Mouse (Mus musculus) kidney, adult 9 months (tissue): ENCODE results near the gene Clmp.

Experiments used
- DNase-seq: peaks from one replicate; pipeline ENCODE4 v3.0.0; 2022

Gene Clmp

DNA sequence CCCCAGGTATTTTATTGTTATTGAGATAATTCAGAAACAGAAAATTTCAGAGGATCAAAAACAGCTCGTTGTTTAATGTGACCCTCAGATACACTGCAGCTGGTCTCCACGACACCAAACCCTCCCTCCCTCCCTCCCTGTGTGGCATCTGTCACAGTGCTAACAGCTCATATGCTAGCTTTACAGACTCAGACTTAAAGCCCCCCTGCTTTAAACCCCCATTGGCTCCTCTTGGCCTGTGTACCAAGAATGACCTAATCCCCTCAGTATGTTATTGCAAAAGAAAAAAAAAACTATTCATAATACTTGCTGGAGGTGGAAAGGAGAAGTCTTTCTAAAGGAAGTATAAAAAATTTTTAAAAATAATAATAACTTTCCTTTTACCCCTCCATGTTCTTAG lies 46.5 kb downstream of the Clmp start:
- no peak for DNase-seq

DNA sequence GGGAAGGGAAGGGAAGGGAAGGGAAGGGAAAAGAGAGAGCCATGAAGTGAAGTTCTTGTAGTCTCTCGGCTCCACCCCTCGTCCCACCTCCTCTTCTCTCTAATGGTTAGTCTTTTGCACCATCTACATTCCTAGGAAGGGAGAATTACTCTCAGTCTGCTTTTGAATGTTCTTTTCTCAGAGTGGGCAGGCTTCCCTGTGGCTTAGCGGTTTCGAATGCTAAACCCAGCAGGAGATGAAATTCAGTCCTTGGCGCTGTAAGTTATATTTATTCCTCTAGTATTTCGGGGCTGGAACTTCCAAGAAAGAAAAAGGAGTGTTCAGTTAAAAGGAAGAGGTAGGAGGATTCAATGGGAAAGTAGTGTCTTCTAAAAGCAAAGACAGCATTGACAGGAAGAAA lies 51.4 kb downstream of the Clmp start:
- no peak for DNase-seq

DNA sequence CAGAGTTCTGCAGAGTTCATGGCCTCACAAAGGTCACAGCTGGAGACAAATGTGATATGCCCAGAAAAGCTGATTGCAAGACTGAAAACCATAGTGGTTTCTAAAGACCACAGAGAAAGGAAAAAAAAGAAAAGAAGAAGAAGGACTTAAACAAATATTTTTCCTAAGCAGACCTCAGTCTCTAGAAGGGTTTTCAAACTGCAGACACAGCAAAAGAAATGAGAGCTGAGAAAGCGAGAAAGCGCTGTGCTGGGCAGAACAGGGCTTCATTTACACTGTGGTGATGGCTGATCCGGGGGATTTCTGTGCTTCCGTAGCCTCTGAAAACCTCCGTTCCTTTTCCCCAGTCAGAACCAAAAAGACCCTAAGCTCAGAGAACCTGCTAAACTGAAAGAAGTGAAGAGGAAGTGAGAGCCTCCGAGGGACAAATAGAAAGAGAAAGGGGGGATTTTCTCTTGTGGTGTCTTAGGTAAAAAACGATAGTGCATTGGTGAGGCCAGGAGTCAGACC lies 57.8 kb downstream of the Clmp start:
- DNase-seq, result no peak

DNA sequence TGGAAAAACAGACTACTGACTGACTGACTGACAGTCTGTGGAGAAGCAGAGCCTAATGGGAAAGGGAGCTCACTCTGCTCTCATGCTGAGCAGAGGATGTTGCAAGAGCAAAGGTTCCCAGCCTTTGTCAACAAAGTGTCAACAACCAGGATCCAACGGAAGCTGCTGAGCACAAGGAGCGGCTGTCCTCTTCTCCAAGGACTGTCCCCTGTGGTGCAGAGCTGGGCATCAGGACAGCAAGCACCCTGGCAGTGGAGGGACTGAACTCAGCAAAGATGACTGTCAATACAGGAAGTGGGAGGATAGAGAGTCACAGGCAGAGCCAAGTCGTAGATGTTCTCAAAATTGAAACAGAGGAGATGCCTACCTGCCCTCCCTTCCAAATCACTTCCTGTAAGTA lies 58.5 kb downstream of the Clmp start:
- DNase-seq, result no peak

DNA sequence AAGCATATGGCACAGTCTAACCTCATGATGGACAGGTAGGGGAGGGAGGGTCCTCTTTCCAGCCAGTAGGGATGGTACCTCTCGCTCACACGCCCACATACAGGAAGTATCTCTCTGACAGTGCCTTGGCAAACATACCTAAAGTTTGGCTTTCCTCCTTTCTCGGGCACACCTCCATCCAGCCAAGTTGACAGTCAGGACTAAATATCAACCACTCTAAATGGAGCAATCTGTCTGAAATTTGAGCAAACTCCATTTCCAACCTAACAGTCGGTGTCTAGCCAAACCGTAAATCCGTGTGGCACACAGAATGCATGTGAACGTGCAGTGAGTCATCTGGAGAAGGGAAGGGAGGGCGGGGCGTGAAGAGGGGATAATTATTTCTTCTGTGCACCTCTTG lies 61.0 kb downstream of the Clmp start:
- DNase-seq, result no peak

DNA sequence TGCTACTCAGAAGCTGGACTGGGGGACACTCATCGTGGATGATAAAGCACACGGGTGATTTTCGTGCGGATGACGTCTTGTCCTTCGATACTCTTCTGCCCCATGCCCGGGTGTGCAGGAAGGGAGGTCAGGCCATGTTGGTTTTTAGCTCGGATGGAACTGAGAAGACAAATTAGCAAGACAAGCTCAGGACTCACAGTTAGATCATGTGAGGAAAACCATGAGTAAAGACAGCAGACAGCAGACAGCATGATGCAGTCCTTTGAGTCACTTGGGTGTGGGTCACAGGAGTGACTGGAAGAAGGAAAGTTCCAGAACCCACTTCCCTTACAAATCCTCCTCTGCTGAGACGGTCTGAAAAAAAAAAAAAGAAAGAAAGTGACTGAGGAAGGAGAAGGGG lies 61.5 kb downstream of the Clmp start:
- no peak for DNase-seq

DNA sequence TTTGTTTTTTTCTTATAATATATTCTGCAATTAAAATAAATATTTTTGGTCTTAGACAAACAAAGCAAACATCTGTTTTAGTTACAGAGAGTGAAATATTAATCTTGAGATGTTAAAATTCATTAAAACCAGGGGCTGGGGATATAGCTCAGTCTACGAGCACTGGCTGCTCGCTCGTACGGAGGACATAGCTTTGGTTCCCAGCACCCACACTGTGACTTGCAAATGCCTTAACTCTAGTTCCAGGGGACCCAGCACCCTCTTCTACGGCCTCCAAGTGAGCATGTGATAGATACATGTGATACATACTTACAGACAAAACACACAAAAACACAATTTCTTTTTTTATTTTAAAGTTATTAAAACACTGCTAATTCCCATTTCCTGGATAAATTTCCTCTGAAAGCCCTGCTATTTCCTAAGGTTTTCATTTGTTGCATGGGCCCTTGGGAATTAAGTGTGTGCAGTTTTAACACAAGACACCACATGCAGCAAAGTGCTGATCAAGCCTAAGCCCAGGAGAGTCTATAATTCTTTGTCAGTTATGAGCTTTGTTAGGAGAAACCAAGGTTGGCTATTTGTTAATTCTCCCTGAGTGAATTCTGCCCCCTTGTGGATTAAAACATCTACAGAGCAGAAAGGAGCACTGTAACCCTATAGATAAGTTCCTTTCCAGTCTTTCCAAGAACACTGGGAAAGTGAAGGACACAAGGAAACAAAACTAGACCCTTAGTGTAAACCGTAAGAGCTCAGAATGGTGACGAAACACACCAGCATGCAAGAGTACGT lies 64.3 kb downstream of the Clmp start:
- DNase-seq, result peak; percentile 81

DNA sequence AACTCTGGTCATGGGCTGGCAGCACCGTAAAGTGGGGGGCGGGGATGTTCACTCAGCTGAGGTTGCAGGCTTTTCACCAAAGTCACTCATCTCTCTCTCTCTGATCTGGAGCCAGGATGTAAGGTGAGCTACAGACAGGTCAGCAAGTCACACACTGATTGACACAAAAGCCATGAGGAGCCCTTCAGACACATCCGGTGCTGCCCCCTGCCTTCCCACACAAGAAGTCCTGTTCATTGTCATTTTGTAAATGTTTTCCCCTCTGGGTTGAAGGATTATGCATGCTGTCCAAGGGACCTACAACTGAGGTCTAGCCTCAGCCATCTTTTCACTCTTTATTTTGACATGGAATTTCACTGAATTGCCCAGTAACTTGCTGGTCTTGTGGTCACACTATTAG lies 66.0 kb downstream of the Clmp start:
- no peak for DNase-seq

DNA sequence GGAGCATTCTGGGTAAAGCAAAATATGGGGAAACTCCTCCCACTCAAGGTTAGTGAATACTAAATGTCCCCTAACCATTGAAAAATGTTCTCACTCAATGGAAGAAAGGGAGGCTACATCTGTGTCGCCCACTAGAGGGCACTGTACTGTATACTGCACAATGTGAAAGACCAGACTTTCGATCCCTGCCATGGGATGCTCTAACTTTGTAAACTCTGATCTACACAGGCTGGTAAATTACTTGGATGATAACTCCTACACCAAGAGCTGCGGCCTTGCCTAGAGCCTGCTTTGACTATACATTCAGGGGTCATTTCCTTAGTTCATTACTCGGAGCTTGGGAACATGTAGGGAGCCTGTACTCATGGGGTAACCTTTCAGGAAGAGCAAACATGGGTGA lies 70.6 kb downstream of the Clmp start:
- peak; percentile 79 for DNase-seq

DNA sequence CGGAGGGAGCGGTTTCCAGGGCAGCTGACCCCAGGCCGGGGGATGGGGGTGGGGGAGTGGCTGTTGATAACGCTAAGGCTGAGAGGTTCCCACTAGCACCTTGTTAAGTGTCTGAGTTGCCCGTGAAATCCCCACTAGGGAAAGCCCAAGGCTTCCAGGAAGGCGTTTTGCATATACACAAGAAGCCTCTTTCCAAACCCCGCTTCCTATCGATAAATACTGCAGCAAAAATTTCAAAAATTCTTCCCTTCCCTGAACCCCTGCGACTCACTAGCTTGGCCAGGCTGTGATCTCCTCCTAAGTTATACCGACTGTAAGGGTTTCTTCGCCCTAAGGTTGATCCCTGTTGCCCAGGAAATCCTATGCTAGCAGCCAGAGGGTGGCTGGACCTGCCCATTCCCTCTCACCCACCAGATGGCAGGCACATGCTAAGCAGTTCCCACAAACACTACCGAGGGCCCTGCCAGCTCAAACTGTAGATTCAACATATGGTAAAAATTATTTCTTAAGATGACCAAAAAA lies 71.4 kb downstream of the Clmp start:
- DNase-seq, result peak; percentile 78

DNA sequence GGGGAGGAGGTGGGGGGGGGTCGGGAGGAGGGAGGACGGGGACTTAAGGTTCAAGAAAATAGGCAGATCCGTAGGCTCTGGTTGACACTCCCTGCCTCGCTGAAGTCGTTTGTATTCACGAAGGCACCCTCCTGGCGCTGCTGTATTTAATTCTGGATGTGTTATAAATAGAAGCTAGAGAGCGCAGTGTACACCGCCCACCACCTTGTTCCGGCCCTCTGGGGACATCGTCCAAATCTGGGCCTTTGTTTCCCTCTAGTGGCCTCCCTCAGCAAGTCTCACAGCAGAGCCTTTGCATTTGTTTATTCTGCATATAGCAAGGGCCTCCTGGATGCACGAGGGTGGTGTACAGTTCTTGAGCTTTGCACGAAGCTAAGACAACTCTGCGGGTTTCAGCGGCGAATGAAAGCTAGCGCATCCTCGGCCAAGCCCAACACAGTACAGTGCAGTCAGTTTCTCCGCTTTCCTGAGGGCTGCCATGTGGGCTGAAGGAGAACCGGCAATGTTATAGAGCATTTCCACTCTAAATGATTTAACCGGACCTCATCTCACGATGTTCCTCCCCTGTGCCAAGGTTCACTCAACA lies 72.0 kb downstream of the Clmp start:
- peak; percentile 82 for DNase-seq

DNA sequence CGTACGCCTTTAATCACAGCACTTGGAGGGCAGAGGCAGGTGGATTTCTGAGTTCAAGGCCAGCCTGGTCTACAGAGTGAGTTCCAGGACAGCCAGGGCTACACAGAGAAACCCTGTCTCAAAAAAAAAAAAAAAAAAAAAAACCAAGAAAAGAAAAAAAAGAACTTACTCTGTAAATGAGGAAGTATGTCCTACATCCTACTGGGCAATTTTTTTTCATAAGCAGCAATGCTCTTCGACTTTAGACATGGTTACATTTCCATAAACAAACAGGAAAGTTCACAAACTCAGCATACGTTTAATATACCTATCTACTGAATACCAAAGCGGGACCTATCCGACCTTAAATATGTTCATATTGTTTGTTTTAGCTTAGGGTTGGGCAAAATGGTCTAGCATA lies 76.6 kb downstream of the Clmp start:
- DNase-seq, result no peak

DNA sequence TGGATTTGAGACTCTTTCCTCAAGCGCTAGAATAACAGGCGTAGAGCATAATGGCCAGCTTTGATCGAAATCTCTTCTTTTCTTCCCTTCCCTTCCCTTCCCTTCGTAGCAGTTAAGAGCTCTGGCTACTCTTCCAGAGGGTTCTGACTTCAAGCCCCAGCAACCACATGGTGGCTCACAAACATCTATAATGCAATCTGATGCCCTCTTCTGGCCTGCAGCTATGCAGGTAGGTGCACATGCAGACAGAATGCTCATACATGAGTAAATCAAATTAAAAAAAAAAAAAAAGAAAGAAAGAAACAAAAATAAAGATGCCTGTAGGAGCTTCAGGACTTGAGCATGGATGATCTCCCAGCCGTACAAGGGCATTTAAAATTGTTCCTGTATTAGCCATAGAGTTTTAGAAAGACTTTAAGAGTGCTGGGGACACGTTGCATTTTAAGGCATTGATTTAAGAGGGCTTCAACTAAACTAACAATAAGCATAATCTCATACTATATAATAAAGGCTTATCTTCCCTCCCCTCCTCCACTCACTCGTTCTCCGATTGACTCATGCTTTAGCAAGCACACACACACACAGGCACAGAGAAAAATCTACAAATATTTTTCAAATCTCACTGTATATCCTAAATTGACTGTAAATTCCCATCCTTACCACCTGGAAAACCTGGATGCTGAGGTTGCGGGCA lies 79.3 kb downstream of the Clmp start:
- no peak for DNase-seq

DNA sequence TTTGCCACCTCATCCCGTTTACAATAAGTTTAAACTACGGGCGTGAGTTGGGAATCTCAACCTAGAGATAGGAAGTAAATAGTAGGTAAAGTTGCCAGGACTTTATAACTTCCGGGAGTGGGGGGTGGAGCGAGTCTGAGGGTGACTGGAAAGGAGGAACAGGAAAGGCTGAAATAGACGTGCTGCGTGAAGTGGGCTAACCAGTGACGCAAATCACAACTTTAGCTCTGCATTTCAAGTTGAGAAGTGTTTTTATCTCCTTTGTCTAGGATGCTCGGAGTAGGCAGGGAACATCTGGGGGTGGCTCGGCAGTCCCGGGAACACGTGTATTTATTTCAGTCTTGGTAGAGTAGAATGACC lies 79.8 kb downstream of the Clmp start:
- DNase-seq, result no peak

DNA sequence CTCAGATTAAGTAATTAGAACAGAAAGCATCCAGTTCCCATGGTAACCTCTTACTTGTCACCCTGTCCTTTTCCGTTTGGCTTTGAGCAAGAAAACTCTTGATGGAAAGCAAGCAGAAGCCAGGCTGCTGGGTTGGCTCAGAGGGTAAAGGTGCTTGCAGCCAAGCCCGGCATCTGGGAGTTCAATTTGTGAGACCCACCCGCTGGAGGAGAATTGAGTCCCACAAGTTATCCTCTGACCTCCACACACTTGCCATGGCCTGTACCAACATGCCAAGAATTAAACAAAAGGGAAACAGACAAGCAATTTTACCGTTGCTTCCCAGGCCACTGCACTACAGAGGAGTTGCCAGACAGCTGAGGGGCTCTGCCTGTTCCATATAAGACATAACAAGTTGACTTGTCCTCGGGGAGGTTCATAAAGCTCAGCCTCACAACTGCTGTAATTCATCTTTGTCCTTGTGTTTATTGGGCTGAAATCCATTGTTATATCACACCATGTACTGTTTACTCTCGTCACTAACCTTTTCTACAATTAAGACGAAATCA lies 80.4 kb downstream of the Clmp start:
- DNase-seq, result no peak

DNA sequence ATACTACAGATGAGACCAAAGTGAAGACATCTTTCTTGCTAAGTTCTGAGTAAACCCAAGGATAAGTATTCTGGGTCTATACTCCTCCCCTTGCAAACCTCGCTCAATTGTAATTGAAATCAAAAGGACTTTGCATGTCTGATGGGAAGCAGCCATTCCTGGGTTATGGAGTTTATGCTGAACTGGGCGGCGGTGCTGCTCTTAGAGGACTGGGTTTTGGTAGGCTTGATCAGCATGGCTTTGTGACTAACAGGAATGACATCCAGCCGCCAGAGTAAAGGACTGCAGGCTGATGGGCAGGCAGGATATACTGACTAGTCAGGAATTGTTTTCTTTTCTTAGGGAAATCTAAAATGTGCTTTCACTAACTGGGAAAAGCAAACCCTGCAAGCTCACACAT lies 82.2 kb downstream of the Clmp start:
- no peak for DNase-seq

DNA sequence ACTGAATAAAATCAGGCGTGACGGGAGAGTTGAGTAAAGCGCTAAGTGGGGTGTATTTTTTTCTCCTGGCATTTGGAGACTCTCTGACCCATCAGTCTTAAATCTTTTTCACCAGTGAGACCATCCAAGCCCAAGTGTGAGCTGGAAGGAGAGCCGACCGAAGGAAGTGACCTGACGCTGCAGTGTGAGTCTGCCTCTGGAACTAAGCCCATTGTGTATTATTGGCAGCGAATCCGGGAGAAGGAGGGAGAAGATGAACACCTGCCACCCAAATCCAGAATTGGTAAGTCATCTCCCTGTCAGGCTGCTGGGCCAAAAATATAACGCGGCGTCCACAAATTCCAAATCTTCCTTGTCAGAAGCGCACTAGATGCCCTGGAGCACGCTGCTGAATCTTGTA lies 86.5 kb downstream of the Clmp start:
- DNase-seq, result peak; percentile 41

DNA sequence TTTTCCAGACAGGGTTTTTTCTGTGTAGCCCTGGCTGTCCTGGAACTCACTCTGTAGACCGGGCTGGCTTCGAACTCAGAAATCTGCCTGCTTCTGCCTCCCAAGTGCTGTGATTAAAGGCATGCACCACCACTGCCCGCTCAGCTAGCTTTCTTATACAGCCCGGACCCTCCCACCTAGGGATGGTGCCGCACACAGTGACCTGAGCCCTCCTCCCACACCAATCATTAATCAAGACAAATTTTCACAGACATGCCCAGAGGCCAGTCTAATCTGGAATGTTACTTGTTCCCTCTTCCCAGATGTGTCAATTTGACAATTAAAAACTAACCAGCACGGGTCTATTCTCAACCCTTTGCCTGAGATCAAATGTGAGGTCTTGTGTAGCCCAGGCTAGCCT lies 87.4 kb downstream of the Clmp start:
- peak; percentile 59 for DNase-seq

DNA sequence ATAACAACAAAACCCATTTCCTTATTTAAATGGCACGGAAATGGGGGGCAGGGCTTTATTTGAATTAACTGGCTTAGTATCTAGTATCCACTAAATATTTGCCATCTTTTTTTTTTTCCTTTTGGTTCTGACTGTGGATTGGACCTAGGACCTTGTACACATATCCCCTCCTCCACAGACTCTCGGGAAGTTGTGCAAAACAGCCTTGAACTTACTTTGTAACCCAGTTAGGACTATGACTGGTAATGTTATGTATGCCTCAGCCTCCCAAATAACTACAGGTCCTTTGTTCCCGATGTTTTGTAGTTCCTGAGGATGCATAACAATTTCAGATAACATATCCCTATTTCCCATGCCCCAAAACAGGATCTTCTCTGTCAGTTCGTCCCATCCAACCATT lies 88.1 kb downstream of the Clmp start:
- no peak for DNase-seq

DNA sequence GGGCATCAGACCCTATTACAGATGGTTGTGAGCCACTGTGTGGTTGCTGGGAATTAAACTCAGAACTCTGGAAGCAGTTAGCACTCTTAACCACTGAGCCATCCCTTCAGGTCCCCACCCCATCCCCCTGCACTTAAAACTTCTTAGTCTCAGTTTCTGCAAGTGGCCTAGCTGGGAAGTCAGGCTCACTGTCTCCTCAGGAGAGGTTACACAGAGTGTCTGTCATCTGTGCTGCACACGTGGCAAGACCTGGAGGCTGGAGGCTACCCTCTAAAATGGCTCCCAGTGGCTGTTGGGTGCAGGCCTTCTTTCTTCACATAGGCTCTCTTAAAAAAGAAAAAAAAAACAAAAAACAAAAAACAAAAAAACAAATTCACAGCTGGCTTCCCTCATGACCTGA lies 90.3 kb downstream of the Clmp start:
- DNase-seq, result no peak

DNA sequence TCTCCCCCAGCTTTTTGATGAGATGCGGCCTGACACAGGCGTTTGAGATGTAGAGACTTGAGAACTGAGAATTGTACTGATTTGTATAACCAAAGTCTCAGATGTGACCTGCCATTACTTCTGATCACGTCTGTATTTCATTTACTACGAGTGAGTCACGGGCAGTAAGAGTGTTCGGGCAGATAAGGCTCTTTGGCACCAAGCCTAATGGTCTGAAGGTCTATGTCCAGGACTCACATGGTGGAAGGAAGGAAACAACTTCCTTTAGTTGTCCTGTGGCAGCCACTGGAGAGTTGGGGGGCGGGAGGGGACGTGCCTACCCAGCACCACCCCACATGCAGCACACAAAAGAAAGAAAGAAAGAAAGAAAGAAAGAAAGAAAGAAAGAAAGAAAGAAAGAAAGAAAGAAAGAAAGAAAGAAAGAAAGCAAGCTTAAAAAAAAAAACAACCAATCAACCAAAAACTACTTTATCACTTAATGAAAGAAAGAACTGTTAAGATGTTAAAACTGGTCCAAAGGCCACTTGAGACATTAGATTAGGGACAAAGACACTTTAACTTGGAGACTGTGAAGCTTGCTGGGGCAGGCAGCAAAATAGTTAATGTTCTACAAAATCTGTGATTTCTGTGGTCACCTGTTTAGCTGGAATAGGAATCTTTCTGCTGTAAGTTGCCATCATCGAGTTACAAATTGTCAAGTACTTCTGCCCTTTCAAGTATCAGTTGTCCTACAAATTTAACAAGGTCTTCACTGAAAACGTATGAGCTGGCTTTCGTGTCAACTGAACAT lies 90.9 kb downstream of the Clmp start:
- peak; percentile 93 for DNase-seq

DNA sequence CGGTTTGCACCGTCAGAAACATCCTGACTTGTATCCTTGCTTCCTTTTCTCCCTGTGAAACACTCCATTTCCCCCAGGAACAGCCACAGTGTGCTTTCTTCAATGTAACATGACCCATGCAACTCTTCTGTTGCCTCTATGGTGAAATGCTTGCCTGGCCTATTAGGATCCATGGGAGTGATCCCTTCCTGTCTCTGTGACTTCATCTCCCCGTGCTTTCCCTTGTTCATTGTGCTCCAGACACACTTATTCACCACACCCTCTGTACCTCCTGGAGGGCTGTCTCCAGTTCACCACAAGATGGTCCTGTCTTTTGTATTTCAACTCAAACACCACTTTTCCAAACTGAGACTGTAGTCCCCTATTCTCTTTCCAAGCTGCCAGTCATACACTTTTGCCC lies 94.3 kb downstream of the Clmp start:
- DNase-seq, result no peak
